Mouse (Mus musculus) left cerebral cortex, postnatal 14 days (tissue): ENCODE results near the gene Clk3. TPM values are rescaled to one million over a fixed set of nuclear protein-coding genes. Genes with fewer than 3 reads are reported as not detected.
A peak's percentile ranks its signal among the peaks of the same experiment; 100 is the strongest.

Experiments used
- DNase-seq, 2 experiments: peaks; one replicate each; pipeline ENCODE4 v3.0.0; 2021 to 2022; ENCODE audit warnings: low spot score in 2 of 2, mixed read lengths in 1 of 2
- intact Hi-C: fragments of 180-260 bp; cut with DNase I; formaldehyde crosslinking; loops from one replicate; pipeline ENCODE4 v1.15.1; 2025
- total RNA-seq, 2 experiments: library from RNA; stranded (reverse); gene quantifications; 2 replicates each; pipeline ENCODE4 v1.2.3; 2021

The Clk3 gene
- total RNA-seq, 2 experiments from 2014 or later, result 81.3 to 81.8 TPM

DNA sequence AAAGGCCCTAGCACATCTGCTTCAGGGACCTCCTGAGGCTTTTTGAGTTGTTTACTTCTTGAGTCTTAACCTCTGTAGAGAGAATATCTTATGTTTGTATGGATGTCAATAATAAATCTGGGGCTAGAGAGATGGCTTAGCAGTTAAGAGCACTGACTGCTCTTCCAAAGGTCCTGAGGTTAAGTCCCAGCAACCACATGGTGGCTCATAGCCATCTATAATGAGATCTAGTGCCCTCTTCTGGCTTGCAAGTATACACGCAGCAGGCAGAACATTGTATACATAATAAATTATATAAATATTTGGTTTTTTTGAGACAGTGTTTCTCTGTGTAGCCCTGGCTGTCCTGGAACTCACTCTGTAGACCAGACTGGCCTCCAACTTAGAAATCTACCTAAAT lies 8.5 kb upstream of the Clk3 start:
- DNase-seq, result no peak
- intact Hi-C loops, result no loop called here

DNA sequence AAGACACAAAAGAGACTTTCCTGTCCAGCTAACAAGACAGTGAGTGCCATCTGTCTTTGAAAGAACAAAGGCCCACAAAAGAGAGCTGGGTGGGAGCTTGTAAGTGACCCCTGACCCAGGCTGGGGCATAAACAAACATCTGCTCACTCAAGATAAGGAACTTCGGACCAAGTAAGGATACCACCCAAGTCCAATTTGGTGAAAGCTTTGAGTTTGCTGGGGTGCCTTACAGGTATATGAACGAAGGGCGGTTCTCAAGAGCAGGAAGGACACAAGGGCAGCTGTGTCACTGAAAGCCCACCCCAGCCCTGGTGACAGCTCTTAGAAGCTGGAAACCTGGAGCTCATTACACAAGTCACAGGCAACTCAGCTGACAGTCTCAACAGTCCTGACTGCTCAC lies 8.1 kb upstream of the Clk3 start:
- intact Hi-C loops, result no loop called here
- DNase-seq, result no peak

DNA sequence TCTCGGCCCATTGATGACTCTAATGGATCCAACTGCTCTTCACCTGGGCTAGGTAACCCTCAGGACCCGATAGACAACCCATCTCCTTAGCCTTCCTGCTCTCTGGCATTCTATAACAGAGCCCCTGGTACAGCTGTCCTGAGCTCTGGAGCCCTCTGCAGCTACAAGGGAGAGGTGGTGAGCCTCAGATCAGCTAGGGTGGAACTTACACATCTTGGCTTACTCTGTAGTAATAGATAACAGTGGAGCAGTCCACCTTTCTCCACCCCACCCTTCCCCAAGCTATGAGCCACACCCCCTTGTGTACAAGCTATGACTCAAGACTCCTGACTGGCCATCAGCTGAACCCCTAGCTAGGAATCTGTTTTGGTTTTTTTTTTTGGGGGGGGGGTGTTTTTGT lies 5.2 kb upstream of the Clk3 start:
- intact Hi-C loops, result no loop called here
- DNase-seq, result no peak

DNA sequence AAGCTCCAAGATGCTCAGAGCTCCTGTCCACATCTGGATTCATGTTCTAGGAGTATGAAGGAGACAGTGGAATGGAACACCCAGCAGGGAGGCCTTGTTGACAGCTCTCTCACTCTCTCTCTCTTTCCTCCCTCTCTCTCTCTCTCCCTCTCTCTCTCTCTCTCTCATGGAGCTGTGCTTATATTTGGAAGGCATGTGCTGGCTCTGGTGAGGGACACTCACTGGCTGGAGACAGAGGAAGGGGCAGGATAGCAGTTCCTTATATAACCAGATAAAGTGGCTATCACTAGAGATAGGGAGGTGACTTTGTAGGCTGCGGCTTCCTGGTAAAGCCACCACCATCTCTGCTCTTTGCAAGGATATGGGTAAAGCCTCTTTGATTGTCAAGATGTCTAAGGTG lies 4.6 kb upstream of the Clk3 start:
- DNase-seq, result no peak
- intact Hi-C loops, result no loop called here

DNA sequence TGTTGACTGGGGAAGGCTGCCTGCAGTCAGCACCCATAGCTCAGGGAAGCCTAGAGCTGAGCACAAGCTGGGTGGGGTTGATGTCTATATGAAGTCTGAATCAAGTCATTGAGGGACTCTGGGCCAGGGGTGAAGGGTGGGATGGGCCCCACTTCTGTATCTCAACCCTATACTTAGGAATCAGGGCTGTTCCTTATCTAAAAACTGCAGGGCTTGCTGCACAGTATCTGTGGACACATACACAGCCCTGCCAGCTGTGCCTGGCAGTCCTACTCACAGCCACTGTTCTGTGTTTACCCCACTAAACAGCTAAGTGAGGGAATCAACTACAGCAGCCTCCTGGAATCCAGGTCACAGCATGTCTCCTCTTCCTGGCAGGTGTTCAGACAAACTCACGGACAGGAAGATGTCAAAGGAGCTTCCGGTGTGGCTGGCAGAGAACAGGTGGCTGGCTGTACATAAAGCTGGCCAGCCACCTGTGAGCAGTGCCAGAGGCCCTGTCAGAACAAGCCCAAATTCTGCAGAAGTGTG lies 3.9 kb upstream of the Clk3 start:
- no peak for DNase-seq
- intact Hi-C loops, result no loop called here

DNA sequence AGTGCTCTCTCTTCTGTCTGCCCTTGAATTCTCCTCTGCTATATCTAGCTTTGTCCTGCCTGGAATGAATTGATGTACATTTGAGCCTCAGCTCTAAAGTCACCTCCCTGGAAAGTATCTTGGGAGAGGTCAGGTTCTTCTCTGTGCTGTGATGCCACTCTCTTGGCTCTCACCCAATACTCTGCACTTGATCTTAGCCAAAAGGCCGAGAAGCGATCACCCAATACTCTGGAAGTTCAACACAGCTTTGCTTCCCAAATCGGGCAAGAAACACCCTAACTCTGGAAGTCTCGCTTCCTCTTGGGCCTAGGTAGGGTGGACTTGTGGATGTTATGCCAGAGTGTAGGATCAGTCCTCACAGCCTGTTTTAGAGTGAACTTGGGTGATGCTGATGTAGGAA lies 1.6 kb upstream of the Clk3 start:
- intact Hi-C loops, result no loop called here
- no peak for DNase-seq

DNA sequence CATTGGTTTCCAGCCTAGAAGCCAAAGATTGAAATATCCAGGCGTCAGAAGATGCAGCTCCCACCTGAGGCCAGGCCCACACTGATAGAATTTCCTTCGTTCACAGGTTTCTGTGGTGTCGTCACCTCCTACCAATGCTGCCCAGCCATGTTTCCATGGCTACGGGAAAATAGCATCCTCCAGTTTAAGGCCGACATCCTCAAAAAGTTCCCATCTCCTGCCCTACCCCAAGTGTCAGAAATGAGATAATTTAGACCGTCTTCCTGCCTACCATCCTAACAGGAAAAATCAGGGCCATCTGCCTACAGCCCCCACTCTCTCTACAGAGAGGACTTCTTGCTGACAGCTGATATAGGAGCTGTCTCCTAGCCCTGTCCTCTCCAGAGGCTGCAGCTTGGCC lies 771 bp upstream of the Clk3 start:
- peak; percentile 49 to 62 for DNase-seq
- intact Hi-C loops, result no loop called here

DNA sequence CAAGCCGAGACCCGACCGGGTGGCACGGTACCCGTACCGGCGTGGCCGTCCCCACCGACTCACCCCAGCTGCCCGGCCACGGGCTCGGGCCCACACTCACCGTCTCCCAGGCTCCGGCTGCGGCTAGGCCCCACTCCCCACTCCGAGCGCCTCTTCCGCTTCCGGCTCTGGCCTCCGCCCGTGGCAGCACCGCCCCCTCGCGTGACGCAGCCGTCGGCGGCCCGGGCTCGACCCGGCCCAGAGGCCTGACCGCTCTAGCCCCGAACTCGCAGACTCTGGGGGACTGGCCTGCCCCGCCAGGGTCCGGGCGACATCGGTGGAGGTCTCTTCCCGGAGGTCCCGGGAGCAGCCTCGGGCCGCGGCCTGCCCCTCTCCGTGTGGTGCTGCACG lies 691 bp downstream of the Clk3 start:
- DNase-seq, result peak; percentile 83 to 92

DNA sequence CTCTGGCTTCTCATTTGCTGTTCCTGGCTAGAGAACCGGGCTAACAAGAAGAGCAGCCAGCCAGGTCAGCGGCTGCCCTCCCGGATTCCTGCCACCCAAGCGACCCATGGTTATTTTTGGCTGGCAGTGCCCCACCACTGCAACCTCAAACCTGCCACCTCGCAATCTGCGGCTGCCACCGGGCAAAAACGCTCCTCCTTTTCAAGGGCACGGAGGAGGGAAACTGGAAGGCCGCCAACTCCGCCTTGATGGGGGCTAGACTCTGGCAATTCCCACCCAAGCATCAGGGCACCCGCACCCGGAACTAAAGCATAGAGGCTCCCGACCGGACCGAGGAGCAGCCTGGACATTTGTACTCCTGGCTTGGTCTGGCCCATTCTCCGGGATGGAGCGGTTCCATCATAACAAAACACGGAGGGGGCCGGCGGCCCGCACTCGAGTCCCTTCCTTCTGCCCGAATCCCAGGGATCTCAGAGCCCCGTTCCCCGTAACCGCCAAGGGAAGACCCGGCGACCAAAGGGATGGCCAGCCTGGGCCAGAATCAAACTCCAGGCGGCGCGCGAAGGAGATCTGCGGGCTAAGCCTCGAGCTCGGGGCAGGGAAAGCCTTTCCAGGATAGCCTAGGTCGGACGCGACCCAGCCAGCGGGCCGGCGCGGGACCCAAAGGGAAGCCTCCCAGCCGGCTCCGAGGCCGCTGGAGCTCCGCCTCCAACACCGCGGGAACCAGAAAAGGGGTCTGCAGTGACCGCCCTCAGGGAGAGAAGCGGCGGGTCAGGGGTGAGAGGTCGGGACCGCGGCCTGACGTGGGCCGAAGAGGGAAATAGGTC lies 1.3 kb downstream of the Clk3 start:
- intact Hi-C loops, result loop anchor here (2.0 to 5.0 kb wide), 3 partner anchors 66 to 233 kb away; partner anchors contain the start of gene Ubl7
- peak; percentile 78 to 79 for DNase-seq

More for the DNA sequence above, 691 bp downstream of the Clk3 start:
- intact Hi-C loops, result loop anchor here (2.0 to 5.0 kb wide), 3 partner anchors 66 to 232 kb away; partner anchors contain the start of gene Ubl7

DNA sequence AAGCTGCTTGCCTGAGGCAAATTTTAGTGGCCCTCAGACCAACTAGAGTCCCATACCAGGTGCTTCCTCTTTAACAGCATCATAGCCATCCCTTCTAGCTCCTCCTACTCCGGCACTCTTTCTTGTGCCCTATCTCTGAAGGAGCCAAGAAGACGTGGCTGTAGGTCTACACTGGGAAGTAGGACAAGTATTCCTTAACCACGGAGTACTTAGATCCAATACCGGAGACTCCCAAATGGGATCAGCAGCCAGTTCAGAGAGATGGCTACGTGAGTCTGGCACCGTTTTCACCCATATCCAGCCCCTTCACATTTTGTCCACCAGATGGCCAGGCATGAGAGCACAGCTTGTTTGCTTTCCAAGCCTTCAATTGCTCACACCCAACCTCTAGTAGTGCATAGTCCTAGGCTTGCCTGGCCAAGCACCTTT lies 3.1 kb downstream of the Clk3 start:
- intact Hi-C loops, result loop anchor here (5.0 kb wide), 2 partner anchors 150 to 235 kb away; partner anchors contain the start of gene Ubl7
- peak in 1 of 2 experiments; percentile 52 for DNase-seq

DNA sequence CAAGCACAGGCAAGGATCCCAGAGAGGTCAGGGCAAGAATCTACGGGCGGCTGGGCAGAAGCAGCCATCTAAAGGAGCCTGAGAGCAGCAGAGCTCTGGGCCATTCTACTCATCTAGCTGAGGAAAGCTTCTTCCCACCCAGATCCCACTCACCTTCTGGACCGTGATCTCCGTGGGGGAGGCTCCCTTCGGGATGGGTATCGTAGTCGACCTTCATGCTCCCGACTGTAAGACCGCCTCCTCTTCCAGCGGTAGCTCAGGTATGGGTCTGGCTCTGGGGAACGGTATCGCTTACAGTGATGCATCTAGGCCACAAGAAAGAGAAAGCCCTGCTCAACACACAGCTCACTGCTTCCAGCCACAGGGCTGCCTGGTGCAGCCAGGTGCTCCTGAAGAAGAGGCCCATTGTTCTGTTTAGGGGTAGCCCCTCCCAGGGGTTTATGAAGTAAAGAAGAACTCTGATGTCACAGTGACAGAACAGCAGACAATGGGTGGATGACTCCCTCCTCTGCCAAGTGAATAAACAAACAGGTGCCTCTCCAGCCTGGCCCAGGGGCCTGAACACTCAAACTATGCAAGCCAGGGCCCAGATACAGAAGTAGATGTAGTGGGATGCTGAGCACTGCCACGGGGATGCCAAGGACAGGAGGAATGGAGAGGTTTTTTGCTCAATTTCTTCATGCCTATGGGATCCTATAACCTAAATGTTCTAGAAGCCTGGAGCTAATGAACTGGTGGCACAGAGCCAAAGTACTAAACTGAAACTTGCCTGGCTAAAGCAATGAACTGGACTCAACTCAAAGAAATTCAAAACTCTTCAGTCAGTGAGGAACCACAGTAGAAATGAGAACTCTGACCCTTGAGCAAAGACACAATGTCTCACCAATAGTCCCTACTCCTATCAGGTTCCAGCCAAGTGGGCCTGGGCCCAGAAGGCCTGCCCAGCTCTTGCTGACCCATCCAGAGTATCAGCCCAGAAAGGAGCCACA lies 3.8 kb downstream of the Clk3 start:
- intact Hi-C loops, result loop anchor here (5.0 kb wide), 2 partner anchors 150 to 235 kb away; partner anchors contain the start of gene Ubl7
- no peak for DNase-seq

DNA sequence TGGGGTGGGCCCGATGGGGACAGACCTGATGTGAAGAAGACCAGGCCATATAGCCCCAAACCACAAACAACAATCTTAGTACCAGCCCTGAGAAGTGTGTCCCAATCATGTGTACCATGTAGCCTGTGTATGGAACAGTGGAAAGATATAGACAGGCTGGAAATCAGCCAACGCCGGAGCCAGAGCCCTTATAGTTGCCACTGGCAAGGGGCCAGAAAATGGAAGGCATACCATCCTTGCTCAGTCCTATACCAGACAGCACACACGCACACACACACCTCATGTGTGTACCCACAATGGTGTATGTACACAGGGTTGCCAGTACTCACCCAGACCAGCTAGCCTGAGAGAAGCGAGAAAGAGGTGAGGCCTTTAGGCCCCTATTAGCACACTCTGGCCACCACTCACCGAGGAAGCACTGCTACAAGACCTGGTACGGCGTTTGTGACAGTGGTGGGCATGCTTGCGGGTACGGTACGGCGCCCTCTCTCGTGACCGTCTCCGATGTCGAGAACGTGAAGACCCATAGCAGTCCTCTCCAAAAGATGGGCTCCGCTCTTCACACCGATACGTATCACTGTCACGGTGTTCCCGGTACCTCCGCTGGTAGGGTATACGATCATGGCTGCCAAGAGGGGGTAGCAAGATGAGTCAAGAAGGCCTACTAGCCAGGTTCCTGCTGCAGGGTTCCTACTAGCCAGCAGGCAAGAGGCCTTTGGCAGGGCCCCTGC lies 5.1 kb downstream of the Clk3 start:
- intact Hi-C loops, result loop anchor here (5.0 kb wide), 2 partner anchors 152 to 237 kb away; partner anchors contain the start of gene Ubl7
- DNase-seq, result no peak

DNA sequence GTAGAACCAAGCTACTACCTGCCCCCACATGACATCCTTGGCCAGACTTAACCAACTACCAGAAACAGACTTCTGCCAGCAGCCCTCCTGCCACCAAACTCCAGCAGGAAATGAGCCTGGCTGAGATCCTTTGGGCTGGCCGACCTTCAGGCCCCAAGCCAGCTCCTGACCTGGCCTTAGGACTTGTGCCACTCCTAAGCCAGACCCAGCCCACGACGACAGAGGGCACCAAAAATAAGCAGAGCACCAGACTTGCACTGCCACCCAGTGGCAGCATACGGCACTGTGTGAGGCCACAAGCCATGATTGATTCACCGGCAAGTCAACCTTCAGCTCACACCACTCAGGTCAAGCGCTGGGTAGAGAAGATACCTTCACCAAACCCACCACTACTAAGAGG lies 6.4 kb downstream of the Clk3 start:
- intact Hi-C loops, result no loop called here
- DNase-seq, result peak; percentile 63 to 65

DNA sequence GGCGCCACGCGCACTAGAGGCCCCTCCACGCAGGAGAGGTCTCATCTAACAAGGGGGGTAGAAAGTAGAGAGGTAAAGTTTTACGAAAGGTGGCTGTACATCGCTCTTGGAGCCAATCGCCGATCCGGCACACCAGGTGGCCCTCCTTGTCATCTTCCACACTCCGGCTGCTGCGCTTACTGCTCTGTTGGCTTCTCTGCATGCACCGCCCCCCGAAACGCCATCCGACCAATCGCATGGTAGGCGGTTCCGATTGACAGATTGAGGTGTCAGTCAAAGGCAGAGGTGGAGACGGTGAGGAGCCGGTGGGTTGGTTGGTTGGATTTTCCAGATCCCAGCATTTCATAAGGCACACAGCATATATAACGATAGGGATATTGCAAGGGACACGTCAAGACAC lies 7.1 kb downstream of the Clk3 start:
- intact Hi-C loops, result no loop called here
- peak; percentile 46 to 67 for DNase-seq

DNA sequence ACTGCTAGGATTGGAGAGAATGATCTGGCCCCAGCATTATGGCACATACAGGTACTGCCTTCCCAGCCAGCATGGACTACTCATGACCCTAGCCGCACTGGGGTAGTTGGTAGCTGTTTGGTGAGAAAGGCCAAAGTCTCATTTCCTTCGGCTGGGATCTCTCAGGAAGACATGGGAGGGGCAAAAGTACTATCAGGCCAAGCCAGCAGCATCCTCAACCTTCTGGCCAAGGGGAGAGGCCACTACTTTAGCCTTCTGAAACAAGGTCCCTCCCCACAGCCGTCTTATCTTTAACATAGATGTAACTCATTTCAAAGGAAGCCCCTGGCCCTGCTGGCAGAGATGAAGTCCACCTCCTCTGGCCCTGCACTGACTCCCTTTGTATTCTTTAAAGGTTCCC lies 8.1 kb downstream of the Clk3 start:
- no peak for DNase-seq
- intact Hi-C loops, result no loop called here

DNA sequence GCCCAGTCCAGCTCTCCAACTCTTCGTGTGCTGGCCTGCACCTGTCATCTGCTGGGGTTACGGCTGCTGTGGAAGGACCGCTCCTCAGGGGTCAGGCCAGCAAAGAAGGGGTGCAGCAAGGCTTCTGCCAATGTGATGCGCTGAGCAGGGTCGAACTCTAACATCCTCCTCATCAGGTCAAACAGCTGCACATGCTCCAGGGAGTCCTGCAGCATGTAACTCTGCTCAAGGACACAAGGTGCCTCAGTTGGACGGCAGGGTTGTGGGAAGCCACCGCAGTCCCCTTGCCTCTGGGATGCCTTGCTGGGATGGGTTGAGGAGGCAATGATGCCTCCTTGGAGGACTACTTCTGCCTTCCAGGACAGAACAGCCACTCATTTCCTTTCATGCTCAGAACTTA lies 14.8 kb downstream of the Clk3 start:
- intact Hi-C loops, result no loop called here
- no peak for DNase-seq

DNA sequence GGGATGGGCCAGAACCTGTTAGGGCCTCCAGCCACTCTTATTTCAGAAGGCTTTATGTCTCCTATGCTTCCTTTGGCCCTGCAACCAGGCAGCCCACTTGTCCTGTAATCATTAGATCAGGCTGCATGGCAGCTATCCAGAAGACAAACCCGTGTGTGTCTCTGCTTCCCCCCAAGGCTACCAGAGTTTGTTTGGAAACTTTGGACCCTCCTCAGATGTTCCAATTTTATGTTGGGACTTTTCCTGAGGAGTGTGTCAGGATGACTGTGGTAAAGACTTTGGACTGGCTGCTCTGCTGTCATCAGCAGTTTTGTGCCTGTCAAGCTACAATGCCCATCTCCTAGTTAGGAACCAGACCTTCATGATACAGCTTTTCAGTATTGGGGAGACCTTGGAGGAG lies 16.8 kb downstream of the Clk3 start:
- intact Hi-C loops, result loop anchor here (5.0 kb wide), 1 partner anchor 162 kb away; the partner anchor contains the start of gene Ulk3
- no peak for DNase-seq

DNA sequence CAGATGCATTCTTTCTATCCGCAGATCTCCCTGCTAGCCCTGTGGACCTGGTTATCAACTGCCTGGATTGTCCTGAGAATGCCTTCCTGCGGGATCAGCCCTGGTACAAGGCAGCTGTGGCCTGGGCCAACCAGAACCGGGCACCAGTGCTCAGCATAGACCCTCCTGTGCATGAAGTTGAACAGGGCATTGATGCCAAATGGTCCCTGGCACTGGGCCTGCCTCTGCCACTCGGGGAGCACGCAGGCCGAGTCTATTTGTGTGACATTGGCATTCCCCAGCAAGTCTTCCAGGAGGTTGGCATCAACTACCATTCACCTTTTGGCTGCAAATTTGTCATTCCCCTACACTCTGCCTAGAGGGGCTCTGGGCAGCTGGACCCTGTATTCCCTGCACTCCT lies 17.5 kb downstream of the Clk3 start:
- no peak for DNase-seq
- intact Hi-C loops, result loop anchor here (5.0 kb wide), 1 partner anchor 161 kb away; the partner anchor contains the start of gene Ulk3

DNA sequence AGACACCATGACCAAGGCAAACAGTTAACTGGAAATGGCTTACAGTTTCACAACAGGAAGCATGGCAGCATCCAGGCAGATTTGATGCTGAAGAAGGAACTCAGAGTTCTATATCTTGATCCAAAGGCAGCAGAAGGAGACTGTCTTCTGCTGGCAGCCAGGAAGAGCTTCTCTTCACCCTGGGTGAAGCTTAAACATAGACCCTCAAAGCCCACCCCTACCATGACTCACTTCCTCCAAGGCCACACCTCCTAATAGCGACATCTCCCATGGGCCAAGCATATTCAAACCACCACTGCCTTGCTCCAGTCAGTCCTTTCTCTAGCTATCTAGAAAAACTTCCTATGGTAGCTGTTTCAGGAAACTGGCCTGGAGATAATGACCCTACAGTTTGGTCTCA lies 18.6 kb downstream of the Clk3 start:
- intact Hi-C loops, result loop anchor here (5.0 kb wide), 1 partner anchor 160 kb away; the partner anchor contains the start of gene Ulk3
- no peak for DNase-seq
